Mouse (Mus musculus): ENCODE measurements around the gene Yipf4. TPM values are rescaled to one million over a fixed set of nuclear protein-coding genes. Genes with fewer than 3 reads are reported as not detected.

The Yipf4 gene
- polyA plus RNA-seq, 2 experiments, result 16.8 to 68.4 TPM

GRCm38 (mm10) chr17:74534971-74535370 lies 45.7 kb downstream of the Yipf4 start:
- Histone ChIP-seq H3K9ac (replicated peaks) (no peak overlapping the region), H3K4me3 (ENCODE audit: insufficient read depth in 1 of 2, low read depth in 2 of 2, low read length in 2 of 2) (no peak overlapping the region), H3K4me2 (ENCODE audit: low read depth) (no peak overlapping the region), H3K36me3 (replicated peaks; ENCODE audit: control insufficient read depth, insufficient read depth, low read depth) (no peaks in the 10 kb centered on the region), H3K4me1 (replicated peaks; ENCODE audit: control insufficient read depth in 2 of 2, insufficient read depth in 2 of 2, low read length in 1 of 2) (peaks cover 4 to 9% of the 10 kb centered on the region in 2 experiments), H3K27me3 (ENCODE audit: control insufficient read depth, insufficient read depth, low read length) (no peaks in the 10 kb centered on the region), H3K9me3 (ENCODE audit: control insufficient read depth, low read length) (no peaks in the 10 kb centered on the region), H3K27ac (no peak overlapping the region)
- TF ChIP-seq EP300 (IDR thresholded peaks at IDR 0.05; ENCODE audit: low read depth) (no peak), CTCF (IDR thresholded peaks at IDR 0.05; ENCODE audit: low read depth) (no peak)
- DNase-seq (ENCODE audit: low read depth in 3 of 3, low spot score in 3 of 3) (no peak), ATAC-seq (ENCODE audit: insufficient read depth) (no peak)
- 85% methylated on average over 4 of the region's 4 CpGs for WGBS (ENCODE audit: insufficient replicate concordance)

- H3K27ac ChIP-seq, result no peak overlapping the region
- H3K9ac ChIP-seq (replicated peaks), result no peak overlapping the region
- TF ChIP-seq CTCF (IDR thresholded peaks at IDR 0.05; ENCODE audit: low read depth), result no peak
- TF ChIP-seq EP300 (IDR thresholded peaks at IDR 0.05; ENCODE audit: low read depth), result no peak
- no peak overlapping the region for H3K4me2 ChIP-seq (ENCODE audit: low read depth)
- WGBS (ENCODE audit: insufficient replicate concordance), result 64% methylated on average over 1 of the region's 1 CpGs
- H3K9me3 ChIP-seq (ENCODE audit: control insufficient read depth, low read length), result no peaks in the 10 kb centered on the region
- H3K27me3 ChIP-seq (ENCODE audit: control insufficient read depth, insufficient read depth, low read length), result no peaks in the 10 kb centered on the region
- H3K4me3 ChIP-seq (ENCODE audit: insufficient read depth in 1 of 2, low read depth in 2 of 2, low read length in 2 of 2), result no peak overlapping the region
- no peaks in the 10 kb centered on the region for H3K36me3 ChIP-seq (replicated peaks; ENCODE audit: control insufficient read depth, insufficient read depth, low read depth)
- no peak for ATAC-seq (ENCODE audit: insufficient read depth)
- DNase-seq (ENCODE audit: low read depth in 3 of 3, low spot score in 3 of 3), result no peak
- H3K4me1 ChIP-seq (replicated peaks; ENCODE audit: control insufficient read depth in 2 of 2, insufficient read depth in 2 of 2, low read length in 1 of 2), result peaks cover 0 to 2% of the 10 kb centered on the region in 2 experiments; a peak in 1 of 4 replicates
These were observed 48.2 kb downstream of the Yipf4 start for GRCm38 (mm10) chr17:74537526-74537925.

- no peak overlapping the region for H3K4me3 ChIP-seq (ENCODE audit: insufficient read depth in 1 of 2, low read depth in 2 of 2, low read length in 2 of 2)
- H3K27me3 ChIP-seq (ENCODE audit: control insufficient read depth, insufficient read depth, low read length), result no peaks in the 10 kb centered on the region
- peaks cover 6% of the 10 kb centered on the region for H3K36me3 ChIP-seq (replicated peaks; ENCODE audit: control insufficient read depth, insufficient read depth, low read depth)
- TF ChIP-seq EP300 (IDR thresholded peaks at IDR 0.05; ENCODE audit: low read depth) (no peak), CTCF (IDR thresholded peaks at IDR 0.05; ENCODE audit: low read depth) (no peak)
- 84% methylated on average over 2 of the region's 2 CpGs for WGBS (ENCODE audit: insufficient replicate concordance)
- H3K4me1 ChIP-seq (replicated peaks; ENCODE audit: control insufficient read depth in 2 of 2, insufficient read depth in 2 of 2, low read length in 1 of 2), result no peaks in the 10 kb centered on the region; a peak in 1 of 4 replicates
- ATAC-seq (ENCODE audit: insufficient read depth) (no peak), DNase-seq (ENCODE audit: low read depth in 3 of 3, low spot score in 3 of 3) (no peak)
- H3K9me3 ChIP-seq (ENCODE audit: control insufficient read depth, low read length), result no peaks in the 10 kb centered on the region
- no peak overlapping the region for H3K4me2 ChIP-seq (ENCODE audit: low read depth)
- H3K9ac ChIP-seq (replicated peaks), result no peak overlapping the region
- no peak overlapping the region for H3K27ac ChIP-seq
These were observed 54.3 kb downstream of the Yipf4 start for GRCm38 (mm10) chr17:74543615-74544014.

Other genes with a start within 250 kb of the Yipf4 start
- 24.4 and 38.8 TPM in 2 replicates for gene Memo1, start 194.0 kb upstream of the Yipf4 start, polyA plus RNA-seq (2012; rRNA removed)
- gene Memo1, start 194.0 kb upstream of the Yipf4 start, polyA plus RNA-seq (2014; fragmentation: Nextera tagmentation; extraction: Ambion mirVana), result 111 and 116 TPM in 2 replicates
- 71.4 and 104 TPM in 2 replicates for gene Dpy30, start 165.5 kb upstream of the Yipf4 start, polyA plus RNA-seq (2012; rRNA removed)
- 145 and 149 TPM in 2 replicates for gene Dpy30, start 165.5 kb upstream of the Yipf4 start, polyA plus RNA-seq (2014; fragmentation: Nextera tagmentation; extraction: Ambion mirVana)
- gene Spast, start 150.5 kb upstream of the Yipf4 start, polyA plus RNA-seq (2012; rRNA removed), result 2.5 and 4.1 TPM in 2 replicates
- 5.4 and 6.8 TPM in 2 replicates for gene Spast, start 150.5 kb upstream of the Yipf4 start, polyA plus RNA-seq (2014; fragmentation: Nextera tagmentation; extraction: Ambion mirVana)
- 9.1 TPM in 2 replicates for gene Slc30a6, start 93.9 kb upstream of the Yipf4 start, polyA plus RNA-seq (2012; rRNA removed)
- 14.9 and 15.9 TPM in 2 replicates for gene Slc30a6, start 93.9 kb upstream of the Yipf4 start, polyA plus RNA-seq (2014; fragmentation: Nextera tagmentation; extraction: Ambion mirVana)
- 0.19 TPM in 2 replicates for gene Nlrc4, start 30.4 kb upstream of the Yipf4 start, polyA plus RNA-seq (2012; rRNA removed)
- gene Nlrc4, start 30.4 kb upstream of the Yipf4 start, polyA plus RNA-seq (2014; fragmentation: Nextera tagmentation; extraction: Ambion mirVana), result 0.17 and 0.19 TPM in 2 replicates
- gene Birc6, start 38.8 kb downstream of the Yipf4 start, polyA plus RNA-seq (2012; rRNA removed), result 17.1 and 21.9 TPM in 2 replicates
- gene Birc6, start 38.8 kb downstream of the Yipf4 start, polyA plus RNA-seq (2014; fragmentation: Nextera tagmentation; extraction: Ambion mirVana), result 25.9 and 28.3 TPM in 2 replicates
- 4.5 and 8.3 TPM in 2 replicates for gene Ttc27, start 228.2 kb downstream of the Yipf4 start, polyA plus RNA-seq (2012; rRNA removed)
- gene Ttc27, start 228.2 kb downstream of the Yipf4 start, polyA plus RNA-seq (2014; fragmentation: Nextera tagmentation; extraction: Ambion mirVana), result 13.5 and 15.0 TPM in 2 replicates

Measured in liver, embryonic 14.5 days (tissue).